Mouse (Mus musculus): ENCODE measurements at regions not wholly inside any gene's neighbourhood (a gene's known extent, or its start where the extent isn't known, plus 50 kb on each side); places are given as distances from the start of the nearest gene placed in this dataset.

GRCm38 (mm10) chr15:11578331-11578730 is 178.9 kb upstream of the Tars start:
- TF ChIP-seq CTCF (IDR thresholded peaks at IDR 0.05; ENCODE audit: borderline replicate concordance, insufficient read depth, low read length) (no peak), POLR2A (IDR thresholded peaks at IDR 0.05; ENCODE audit: low read depth, low read length) (no peak)
